Mouse (Mus musculus): ENCODE data around the gene Cxcr2. TPM values are rescaled to one million over a fixed set of nuclear protein-coding genes. Genes with fewer than 3 reads are reported as not detected.

Cxcr2 gene
- polyA plus RNA-seq (2015; fragmentation: Nextera tagmentation; extraction: Ambion mirVana): 0.15 and 0.18 TPM in 2 replicates

- no peaks in the 10 kb centered on the region for H3K4me1 ChIP-seq (replicated peaks; ENCODE audit: control insufficient read depth, insufficient read depth)
- no peaks in the 10 kb centered on the region for H3K27me3 ChIP-seq (ENCODE audit: control insufficient read depth, insufficient read depth, low read length)
- H3K27ac ChIP-seq (replicated peaks): no peak within 1 kb of the TSS
- no peak within 1 kb of the TSS for H3K4me3 ChIP-seq (ENCODE audit: low read depth, low read length)
- H3K4me2 ChIP-seq (replicated peaks; ENCODE audit: low read depth): no peak within 1 kb of the TSS
- no peaks in the 10 kb centered on the region for H3K9me3 ChIP-seq (ENCODE audit: control insufficient read depth, low read length)
- DNase-seq (ENCODE audit: low spot score): peak; percentile 9
- TF ChIP-seq EP300 (optimal IDR thresholded peaks at IDR 0.05) (no peak), CTCF (IDR thresholded peaks at IDR 0.05; ENCODE audit: low read depth) (no peak)
- 59% methylated on average over 8 of the region's 8 CpGs for WGBS
- ATAC-seq (ENCODE audit: low FRiP score, low TSS enrichment): no peak
- H3K9ac ChIP-seq (ENCODE audit: low read length): no peak within 1 kb of the TSS
- no peaks in the 10 kb centered on the region for H3K36me3 ChIP-seq (ENCODE audit: control insufficient read depth, insufficient read depth, low read length)
These were observed at the start of gene Cxcr2 for GRCm38 (mm10) chr1:74153461-74154184. Gene Cxcr2 (plus strand): TSS chr1:74153989.

- H3K27ac ChIP-seq (replicated peaks): no peak overlapping the region
- DNase-seq (ENCODE audit: low spot score) (no peak), ATAC-seq (ENCODE audit: low FRiP score, low TSS enrichment) (no peak)
- H3K4me2 ChIP-seq (replicated peaks; ENCODE audit: low read depth): no peak overlapping the region
- no peaks in the 10 kb centered on the region for H3K36me3 ChIP-seq (ENCODE audit: control insufficient read depth, insufficient read depth, low read length)
- no peak overlapping the region for H3K9ac ChIP-seq (ENCODE audit: low read length)
- no peaks in the 10 kb centered on the region for H3K9me3 ChIP-seq (ENCODE audit: control insufficient read depth, low read length)
- no peaks in the 10 kb centered on the region for H3K4me1 ChIP-seq (replicated peaks; ENCODE audit: control insufficient read depth, insufficient read depth)
- 70% methylated on average over 4 of the region's 4 CpGs for WGBS
- no peak for TF ChIP-seq EP300 (optimal IDR thresholded peaks at IDR 0.05)
- no peak for TF ChIP-seq CTCF (IDR thresholded peaks at IDR 0.05; ENCODE audit: low read depth)
- no peaks in the 10 kb centered on the region for H3K27me3 ChIP-seq (ENCODE audit: control insufficient read depth, insufficient read depth, low read length)
- H3K4me3 ChIP-seq (ENCODE audit: low read depth, low read length): no peak overlapping the region
These were observed 48.1 kb upstream of the Cxcr2 start for GRCm38 (mm10) chr1:74105660-74106059.

DNA sequence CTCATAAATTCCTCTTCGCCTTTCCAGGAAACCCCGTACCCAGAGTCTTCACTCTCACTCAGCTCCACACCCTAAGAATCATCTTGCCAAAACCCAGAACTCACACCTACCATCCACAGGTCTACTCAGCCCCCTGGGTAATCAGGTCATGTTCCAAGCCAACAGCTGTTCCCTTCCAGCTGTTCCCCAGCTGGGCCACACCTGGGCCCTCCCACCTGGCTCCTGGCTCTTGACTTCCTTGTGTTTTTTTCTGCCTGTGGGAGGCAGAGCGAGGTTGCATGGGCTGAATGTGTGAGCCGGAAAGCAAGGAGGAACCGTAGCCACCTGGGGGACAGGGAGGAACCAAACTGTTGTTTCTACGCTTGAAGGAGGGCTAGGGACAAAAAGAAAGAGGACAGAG lies 47.6 kb upstream of the Cxcr2 start:
- no peaks in the 10 kb centered on the region; the same call in 1 of the 2 replicates for H3K4me1 ChIP-seq (replicated peaks; ENCODE audit: control insufficient read depth, insufficient read depth)
- H3K9ac ChIP-seq (ENCODE audit: low read length): no peak overlapping the region
- H3K27ac ChIP-seq (replicated peaks): no peak overlapping the region
- no peak overlapping the region for H3K4me3 ChIP-seq (ENCODE audit: low read depth, low read length)
- no peak overlapping the region for H3K4me2 ChIP-seq (replicated peaks; ENCODE audit: low read depth)
- no peaks in the 10 kb centered on the region for H3K9me3 ChIP-seq (ENCODE audit: control insufficient read depth, low read length)
- TF ChIP-seq CTCF (IDR thresholded peaks at IDR 0.05; ENCODE audit: low read depth): peak; percentile 21; the same call in 1 of the 2 replicates
- TF ChIP-seq EP300 (optimal IDR thresholded peaks at IDR 0.05): no peak
- WGBS: 62% methylated on average over 6 of the region's 6 CpGs
- no peaks in the 10 kb centered on the region for H3K27me3 ChIP-seq (ENCODE audit: control insufficient read depth, insufficient read depth, low read length)
- H3K36me3 ChIP-seq (ENCODE audit: control insufficient read depth, insufficient read depth, low read length): no peaks in the 10 kb centered on the region
- peak; percentile 51 for DNase-seq (ENCODE audit: low spot score)
- ATAC-seq (ENCODE audit: low FRiP score, low TSS enrichment): no peak; the same call in 1 of the 2 replicates

GRCm38 (mm10) chr1:74107931-74108618 lies 45.7 kb upstream of the Cxcr2 start:
- Histone ChIP-seq H3K36me3 (ENCODE audit: control insufficient read depth, insufficient read depth, low read length) (no peaks in the 10 kb centered on the region), H3K9ac (ENCODE audit: low read length) (no peak overlapping the region), H3K9me3 (ENCODE audit: control insufficient read depth, low read length) (no peaks in the 10 kb centered on the region), H3K4me3 (ENCODE audit: low read depth, low read length) (no peak overlapping the region), H3K27ac (replicated peaks) (no peak overlapping the region), H3K27me3 (ENCODE audit: control insufficient read depth, insufficient read depth, low read length) (no peaks in the 10 kb centered on the region), H3K4me1 (replicated peaks; ENCODE audit: control insufficient read depth, insufficient read depth) (no peaks in the 10 kb centered on the region; the same call in 1 of the 2 replicates), H3K4me2 (replicated peaks; ENCODE audit: low read depth) (no peak overlapping the region)
- 78% methylated on average over 5 of the region's 5 CpGs for WGBS
- TF ChIP-seq EP300 (optimal IDR thresholded peaks at IDR 0.05) (no peak), CTCF (IDR thresholded peaks at IDR 0.05; ENCODE audit: low read depth) (no peak)
- DNase-seq (ENCODE audit: low spot score) (no peak), ATAC-seq (ENCODE audit: low FRiP score, low TSS enrichment) (no peak)

GRCm38 (mm10) chr1:74109670-74110069 lies 44.1 kb upstream of the Cxcr2 start:
- Histone ChIP-seq H3K9me3 (ENCODE audit: control insufficient read depth, low read length) (no peaks in the 10 kb centered on the region), H3K4me1 (replicated peaks; ENCODE audit: control insufficient read depth, insufficient read depth) (no peaks in the 10 kb centered on the region; the same call in 1 of the 2 replicates), H3K4me2 (replicated peaks; ENCODE audit: low read depth) (no peak overlapping the region), H3K27ac (replicated peaks) (no peak overlapping the region), H3K27me3 (ENCODE audit: control insufficient read depth, insufficient read depth, low read length) (no peaks in the 10 kb centered on the region), H3K9ac (ENCODE audit: low read length) (no peak overlapping the region), H3K36me3 (ENCODE audit: control insufficient read depth, insufficient read depth, low read length) (no peaks in the 10 kb centered on the region), H3K4me3 (ENCODE audit: low read depth, low read length) (no peak overlapping the region)
- no peak for ATAC-seq (ENCODE audit: low FRiP score, low TSS enrichment)
- no peak for DNase-seq (ENCODE audit: low spot score)
- WGBS: 73% methylated on average over 2 of the region's 2 CpGs
- TF ChIP-seq EP300 (optimal IDR thresholded peaks at IDR 0.05) (no peak), CTCF (IDR thresholded peaks at IDR 0.05; ENCODE audit: low read depth) (no peak)
